Mouse (Mus musculus) kidney, embryonic 15.5 days (tissue): ENCODE measurements around the gene Rrp36. TPM values are rescaled to one million over a fixed set of nuclear protein-coding genes. Genes with fewer than 3 reads are reported as not detected.

Experiments
- ATAC-seq: fragments of 200-750 bp; cut with Nextera tagmentation; replicated peaks from 2 replicates; pipeline ENCODE4 v1.8.0; 2017; ENCODE audit warnings: moderate TSS enrichment; ENCODE audit not compliant: low FRiP score
- H3K27ac ChIP-seq: fragments of 300-500 bp; sonication (generic); 2 replicates; pipeline ENCODE4 v1.5.1; 2015; ENCODE audit warnings: mild to moderate bottlenecking, inconsistent platforms
- H3K27me3 ChIP-seq: fragments of 300-500 bp; sonication (generic); 2 replicates; pipeline ENCODE4 v1.6.1; 2015; ENCODE audit warnings: inconsistent platforms
- H3K36me3 ChIP-seq: fragments of 300-500 bp; sonication (generic); 2 replicates; pipeline ENCODE4 v1.6.1; 2015; ENCODE audit warnings: inconsistent platforms
- H3K4me1 ChIP-seq: fragments of 300-500 bp; sonication (generic); 2 replicates; pipeline ENCODE4 v1.6.1; 2015; ENCODE audit warnings: inconsistent platforms
- H3K4me2 ChIP-seq: fragments of 300-500 bp; sonication (generic); 2 replicates; pipeline ENCODE4 v1.6.1; 2015; ENCODE audit warnings: moderate library complexity, mild to moderate bottlenecking, inconsistent platforms
- H3K4me3 ChIP-seq: fragments of 300-500 bp; sonication (generic); replicated peaks from 2 replicates; pipeline ENCODE4 v1.5.1; 2015; ENCODE audit warnings: mild to moderate bottlenecking, inconsistent platforms
- H3K9ac ChIP-seq: fragments of 300-500 bp; sonication (generic); 2 replicates; pipeline ENCODE4 v1.6.1; 2015; ENCODE audit warnings: mild to moderate bottlenecking, inconsistent platforms
- H3K9me3 ChIP-seq: fragments of 300-500 bp; sonication (generic); replicated peaks from 2 replicates; pipeline ENCODE4 v1.6.1; 2016; ENCODE audit warnings: inconsistent platforms
- WGBS: fragments of 180-500 bp; shearing (Covaris S2); methylation state at CpG from one replicate; pipeline ENCODE4 v1.1.7; 2015; ENCODE audit warnings: mixed read lengths; 5-methylcytosine and 5-hydroxymethylcytosine counted together
- polyA plus RNA-seq: library from polyadenylated mRNA; unstranded; fragments of >200 nt; fragmentation: Nextera tagmentation; extraction: Ambion mirVana; gene quantifications from 2 replicates; pipeline ENCODE4 v1.2.1, GENCODE M21; 2015

The Rrp36 gene
- polyA plus RNA-seq, 1 experiment from 2014 or later = 65.4 TPM

DNA sequence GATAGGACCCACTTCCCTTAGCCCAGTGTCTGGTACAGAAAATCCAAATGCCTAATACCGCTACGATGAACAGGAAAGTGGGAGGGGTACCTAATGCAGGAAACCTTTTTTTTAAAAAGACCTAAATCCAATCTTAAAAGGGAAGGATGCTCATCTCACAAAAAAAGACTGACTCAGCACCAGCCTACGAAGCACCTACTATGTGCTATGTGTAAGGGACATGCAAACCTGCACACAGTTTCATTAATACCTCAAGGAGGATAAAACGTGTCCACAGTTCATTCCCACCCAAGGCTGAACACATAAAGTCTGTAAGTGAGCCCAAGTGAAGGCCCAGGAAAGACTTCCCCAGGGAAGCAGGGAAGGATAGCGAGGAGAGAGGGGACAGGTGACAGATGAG, 28.4 kb upstream of the Rrp36 start:
- Histone ChIP-seq H3K9ac (peak overlapping the region; percentile 94; the same call in 1 of the 2 replicates), H3K36me3 (peaks cover 31% of the 10 kb centered on the region), H3K27ac (peak overlapping the region; percentile 18; the same call in 1 of the 2 replicates), H3K9me3 (no peaks in the 10 kb centered on the region), H3K4me3 (peak overlapping the region; percentile 93), H3K27me3 (no peaks in the 10 kb centered on the region), H3K4me1 (peaks cover 40% of the 10 kb centered on the region), H3K4me2 (peak overlapping the region; percentile 78)
- ATAC-seq = no peak
- WGBS = 80% methylated on average over 5 of the region's 5 CpGs

- WGBS = 79% methylated on average over 12 of the region's 12 CpGs
- H3K9me3 ChIP-seq = no peaks in the 10 kb centered on the region
- H3K4me3 ChIP-seq = 0 out of 2 replicates have a peak overlapping the region, but pooled peaks have one; percentile 93
- H3K4me1 ChIP-seq = peaks cover 40% of the 10 kb centered on the region
- peak overlapping the region; percentile 18; the same call in 1 of the 2 replicates for H3K27ac ChIP-seq
- no peak overlapping the region for H3K4me2 ChIP-seq
- ATAC-seq = no peak
- no peaks in the 10 kb centered on the region for H3K27me3 ChIP-seq
- H3K36me3 ChIP-seq = peaks cover 35% of the 10 kb centered on the region
- H3K9ac ChIP-seq = peak overlapping the region; percentile 31; the same call in 1 of the 2 replicates
Measured at GRCm38 (mm10) chr17:46702100-46702499, 27.9 kb upstream of the Rrp36 start.

DNA sequence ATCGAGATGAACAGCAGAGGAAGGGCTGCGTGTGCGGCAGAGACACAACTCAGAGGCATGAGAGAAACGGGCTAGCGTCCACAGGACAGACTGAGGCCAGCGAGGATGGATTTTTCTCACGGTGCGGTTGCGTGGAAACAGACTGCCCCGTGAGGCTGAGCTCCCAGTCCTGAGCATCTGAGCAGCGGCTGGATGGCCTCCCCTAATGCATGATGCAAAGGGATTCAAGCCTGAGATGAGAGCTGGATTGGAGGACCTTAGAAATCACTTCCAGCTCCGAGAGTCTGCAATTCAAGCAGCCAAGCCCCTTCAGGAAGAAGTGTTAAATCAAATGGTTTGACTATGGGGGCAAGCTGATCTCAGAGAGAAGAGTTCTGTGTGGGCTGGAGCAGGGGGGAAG, 27.3 kb upstream of the Rrp36 start:
- no peak for ATAC-seq
- Histone ChIP-seq H3K9ac (0 out of 2 replicates have a peak overlapping the region, but pooled peaks have one; percentile 7), H3K9me3 (no peaks in the 10 kb centered on the region), H3K36me3 (peaks cover 39% of the 10 kb centered on the region), H3K4me1 (peaks cover 40% of the 10 kb centered on the region), H3K4me2 (0 out of 2 replicates have a peak overlapping the region, but pooled peaks have one; percentile 24), H3K27ac (no peak overlapping the region), H3K27me3 (no peaks in the 10 kb centered on the region), H3K4me3 (no peak overlapping the region)
- 77% methylated on average over 12 of the region's 12 CpGs for WGBS

GRCm38 (mm10) chr17:46699912-46700311, 25.8 kb upstream of the Rrp36 start:
- no peak for ATAC-seq
- H3K27ac ChIP-seq = no peak overlapping the region
- H3K4me2 ChIP-seq = no peak overlapping the region
- peaks cover 50% of the 10 kb centered on the region for H3K36me3 ChIP-seq
- no peak overlapping the region for H3K4me3 ChIP-seq
- 85% methylated on average over 3 of the region's 3 CpGs for WGBS
- peaks cover 29% of the 10 kb centered on the region for H3K4me1 ChIP-seq
- H3K9me3 ChIP-seq = no peaks in the 10 kb centered on the region
- H3K9ac ChIP-seq = no peak overlapping the region
- H3K27me3 ChIP-seq = no peaks in the 10 kb centered on the region

DNA sequence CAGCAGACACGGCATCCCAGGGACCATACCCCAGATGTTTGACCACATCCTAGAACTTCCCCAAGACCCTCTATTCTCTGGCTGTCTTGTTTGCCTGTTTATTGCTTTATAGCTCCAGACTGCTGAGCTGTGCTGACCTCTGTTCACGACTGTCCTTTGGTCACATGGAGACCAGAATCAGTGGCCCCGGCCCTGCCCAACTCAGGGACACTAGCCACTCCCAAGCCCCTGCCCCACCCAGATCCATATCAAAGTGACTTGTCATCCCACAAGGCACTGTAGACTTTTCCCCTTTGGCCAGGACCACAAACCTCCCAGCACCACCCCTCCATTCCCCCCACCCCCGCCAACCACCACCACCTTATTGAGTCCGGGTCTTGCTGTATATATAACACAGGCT, 25.1 kb upstream of the Rrp36 start:
- no peaks in the 10 kb centered on the region for H3K27me3 ChIP-seq
- no peak overlapping the region for H3K9ac ChIP-seq
- H3K4me3 ChIP-seq = no peak overlapping the region
- H3K36me3 ChIP-seq = peaks cover 53% of the 10 kb centered on the region
- 46% methylated on average over 5 of the region's 5 CpGs for whole genome bisulfite sequencing
- H3K9me3 ChIP-seq = no peaks in the 10 kb centered on the region
- ATAC-seq = no peak
- no peak overlapping the region for H3K27ac ChIP-seq
- H3K4me1 ChIP-seq = peaks cover 29% of the 10 kb centered on the region
- H3K4me2 ChIP-seq = no peak overlapping the region

GRCm38 (mm10) chr17:46698515-46698914, 24.4 kb upstream of the Rrp36 start:
- Histone ChIP-seq H3K4me2 (no peak overlapping the region), H3K9ac (no peak overlapping the region), H3K4me1 (peaks cover 23% of the 10 kb centered on the region), H3K4me3 (no peak overlapping the region), H3K27me3 (no peaks in the 10 kb centered on the region), H3K27ac (no peak overlapping the region), H3K9me3 (no peaks in the 10 kb centered on the region), H3K36me3 (peaks cover 53% of the 10 kb centered on the region)
- WGBS = 82% methylated on average over 6 of the region's 6 CpGs
- no peak for ATAC-seq

DNA sequence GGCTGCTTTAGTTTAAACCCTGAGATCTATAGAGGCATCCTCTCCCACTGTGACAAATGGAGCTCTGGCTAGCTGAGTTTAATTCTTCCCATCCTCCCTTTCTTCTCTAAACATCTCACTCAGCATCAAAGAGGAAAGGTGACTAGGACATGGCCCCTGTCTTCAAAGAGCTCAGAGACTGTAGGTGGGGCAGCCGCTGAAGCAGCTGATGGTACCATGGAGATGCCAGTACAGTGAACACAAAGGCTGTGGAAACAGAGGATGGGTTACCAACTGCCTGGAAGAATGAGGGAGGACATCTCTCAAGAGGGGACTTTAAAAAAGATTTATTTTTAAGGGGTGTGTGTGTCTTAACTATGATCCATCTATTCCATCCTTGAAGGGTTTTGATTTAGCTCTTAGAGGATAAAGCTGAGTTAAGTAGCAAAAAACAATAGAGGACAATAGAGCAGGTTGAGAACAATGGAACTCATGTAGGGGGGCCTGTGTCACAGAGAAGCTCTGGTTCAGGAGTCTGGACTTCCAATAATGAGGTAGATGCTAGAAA, 20.4 kb upstream of the Rrp36 start:
- no peak overlapping the region for H3K4me3 ChIP-seq
- no peak overlapping the region for H3K9ac ChIP-seq
- H3K9me3 ChIP-seq = no peaks in the 10 kb centered on the region
- no peaks in the 10 kb centered on the region for H3K4me1 ChIP-seq
- peaks cover 65% of the 10 kb centered on the region for H3K36me3 ChIP-seq
- no peak for ATAC-seq
- no peak overlapping the region for H3K4me2 ChIP-seq
- 44% methylated on average over 1 of the region's 1 CpGs for WGBS
- no peaks in the 10 kb centered on the region for H3K27me3 ChIP-seq
- no peak overlapping the region for H3K27ac ChIP-seq

- H3K36me3 ChIP-seq = peaks cover 58% of the 10 kb centered on the region
- 88% methylated on average over 2 of the region's 2 CpGs for WGBS
- H3K4me3 ChIP-seq = no peak overlapping the region
Measured at GRCm38 (mm10) chr17:46691390-46691789, 17.2 kb upstream of the Rrp36 start.

DNA sequence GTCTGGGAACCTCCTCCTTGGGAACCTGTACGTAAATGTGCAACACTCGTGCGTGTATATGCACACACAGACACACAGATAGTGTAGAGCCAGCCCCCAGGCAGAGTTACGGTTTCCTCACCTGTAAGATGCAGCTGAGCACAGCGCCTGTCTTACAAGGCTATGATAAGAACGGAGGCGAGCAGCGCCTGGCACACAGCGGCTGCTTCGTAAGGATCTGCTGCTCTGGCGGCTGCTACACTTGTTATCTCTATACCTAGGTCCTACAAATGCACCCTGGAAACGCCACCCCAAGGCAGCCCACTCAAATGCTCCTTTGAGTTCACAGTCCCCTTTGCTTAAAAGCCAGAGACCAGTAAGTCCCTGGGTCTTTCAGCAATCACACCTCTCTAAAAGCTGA, 16.5 kb upstream of the Rrp36 start:
- ATAC-seq = no peak
- Histone ChIP-seq H3K4me3 (no peak overlapping the region), H3K9me3 (no peaks in the 10 kb centered on the region), H3K9ac (no peak overlapping the region), H3K4me2 (no peak overlapping the region), H3K4me1 (no peaks in the 10 kb centered on the region), H3K27ac (no peak overlapping the region), H3K36me3 (peaks cover 58% of the 10 kb centered on the region), H3K27me3 (no peaks in the 10 kb centered on the region)
- WGBS = 95% methylated on average over 12 of the region's 12 CpGs

More at GRCm38 (mm10) chr17:46691390-46691789, 17.2 kb upstream of the Rrp36 start:
- Histone ChIP-seq H3K9ac (no peak overlapping the region), H3K9me3 (no peaks in the 10 kb centered on the region), H3K4me1 (no peaks in the 10 kb centered on the region), H3K4me2 (no peak overlapping the region), H3K27ac (no peak overlapping the region), H3K27me3 (no peaks in the 10 kb centered on the region)
- no peak for ATAC-seq

- no peak for ATAC-seq
- peaks cover 10% of the 10 kb centered on the region for H3K4me1 ChIP-seq
- no peak overlapping the region for H3K27ac ChIP-seq
- H3K9me3 ChIP-seq = no peaks in the 10 kb centered on the region
- WGBS = 84% methylated on average over 6 of the region's 6 CpGs
- no peaks in the 10 kb centered on the region for H3K27me3 ChIP-seq
- H3K4me2 ChIP-seq = no peak overlapping the region
- H3K36me3 ChIP-seq = peaks cover 64% of the 10 kb centered on the region
- H3K4me3 ChIP-seq = no peak overlapping the region
- no peak overlapping the region for H3K9ac ChIP-seq
Measured at GRCm38 (mm10) chr17:46685913-46686312, 11.8 kb upstream of the Rrp36 start.

DNA sequence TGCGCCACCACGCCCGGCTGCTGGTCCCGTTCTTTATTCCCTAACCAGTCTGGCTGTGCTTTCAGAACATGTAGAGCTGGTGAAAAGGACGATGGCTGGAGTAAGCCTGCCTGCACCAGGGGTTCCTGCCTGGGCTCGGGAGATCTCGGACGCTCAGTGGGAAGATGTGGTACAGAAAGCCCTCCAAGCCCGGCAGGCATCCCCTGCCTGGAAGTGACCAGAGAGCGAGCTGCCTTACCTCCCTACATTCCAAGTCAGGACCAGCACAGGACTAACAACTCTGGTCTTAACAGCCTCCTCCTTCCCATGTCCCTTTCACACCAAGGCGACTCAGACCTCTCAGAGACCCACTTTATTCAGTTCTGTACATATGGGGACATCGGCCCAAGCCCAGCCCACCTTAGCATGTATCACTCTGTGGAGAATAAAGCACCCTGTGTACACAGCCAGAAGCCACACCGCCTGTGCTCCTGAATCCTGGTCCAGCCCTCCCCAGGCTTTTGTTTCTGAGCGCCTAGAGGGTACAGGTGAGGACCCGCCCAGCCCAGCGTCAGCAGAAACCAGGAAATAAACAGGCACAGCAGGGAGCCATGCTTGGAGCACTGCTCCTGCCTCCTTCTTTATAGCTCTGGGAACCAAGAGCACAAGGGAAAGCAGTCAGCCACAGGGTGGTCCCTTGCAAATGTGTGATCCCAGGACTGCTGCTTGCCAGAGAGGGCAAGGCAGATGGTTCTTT, 8.7 kb upstream of the Rrp36 start:
- no peak overlapping the region for H3K9ac ChIP-seq
- no peak overlapping the region for H3K4me2 ChIP-seq
- peaks cover 56% of the 10 kb centered on the region for H3K36me3 ChIP-seq
- H3K9me3 ChIP-seq = no peaks in the 10 kb centered on the region
- no peak overlapping the region for H3K27ac ChIP-seq
- no peak for ATAC-seq
- H3K4me3 ChIP-seq = no peak overlapping the region
- peaks cover 32% of the 10 kb centered on the region for H3K4me1 ChIP-seq
- 83% methylated on average over 16 of the region's 16 CpGs for WGBS
- H3K27me3 ChIP-seq = no peaks in the 10 kb centered on the region

GRCm38 (mm10) chr17:46681466-46682118, 7.4 kb upstream of the Rrp36 start:
- Histone ChIP-seq H3K27me3 (no peaks in the 10 kb centered on the region), H3K4me2 (peak overlapping the region; percentile 89), H3K36me3 (peaks cover 57% of the 10 kb centered on the region), H3K9me3 (no peaks in the 10 kb centered on the region), H3K9ac (peak overlapping the region; percentile 62), H3K4me1 (peaks cover 36% of the 10 kb centered on the region), H3K4me3 (peak overlapping the region; percentile 95), H3K27ac (peak overlapping the region; percentile 84)
- 25% methylated on average over 12 of the region's 12 CpGs for WGBS
- ATAC-seq = peak; percentile 0; the same call in 1 of the 2 replicates
